Mouse (Mus musculus): ENCODE measurements around the gene Gdpgp1. TPM values are rescaled to one million over a fixed set of nuclear protein-coding genes. Genes with fewer than 3 reads are reported as not detected.

The Gdpgp1 gene
- polyA plus RNA-seq (2011; ENCODE audit: insufficient read depth, insufficient read length, low read depth, missing spikeins): 3.3 and 4.3 TPM in 2 replicates

- Histone ChIP-seq H3K9me3 (replicated peaks; ENCODE audit: control insufficient read depth, insufficient read depth, low read length, poor library complexity, severe bottlenecking) (no peaks in the 10 kb centered on the region), H3K36me3 (ENCODE audit: control insufficient read depth, insufficient read depth, low read length, poor library complexity, severe bottlenecking) (no peaks in the 10 kb centered on the region), H3K4me1 (ENCODE audit: control insufficient read depth, insufficient read depth, low read length) (peaks cover 2% of the 10 kb centered on the region), H3K27me3 (ENCODE audit: control insufficient read depth, insufficient read depth, low read length, poor library complexity, severe bottlenecking) (no peaks in the 10 kb centered on the region), H3K27ac (ENCODE audit: insufficient read depth, low read length) (peak within 1 kb of the TSS; percentile 53), H3K9ac (ENCODE audit: low read depth, poor library complexity, severe bottlenecking) (peak within 1 kb of the TSS; percentile 80), H3K4me3 (ENCODE audit: low read depth, low read length) (peak within 1 kb of the TSS; percentile 99)
- TF ChIP-seq CTCF (IDR thresholded peaks at IDR 0.05; ENCODE audit: low read depth, low read length): no peak
- peak; percentile 79 for TF ChIP-seq POLR2A (IDR thresholded peaks at IDR 0.05; ENCODE audit: insufficient read depth, low read length)
- TF ChIP-seq EP300 (IDR thresholded peaks at IDR 0.05; ENCODE audit: insufficient read depth, low read depth, low read length): 0 out of 2 replicates have a peak, but pooled peaks have one; percentile 3
These were observed at the start of gene Gdpgp1, which contains the start of gene Cib1 for GRCm38 (mm10) chr7:80232489-80233029. Gene Gdpgp1, plus strand, starts transcription at chr7:80232865. Gene Cib1, minus strand, starts transcription at chr7:80232813.

GRCm38 (mm10) chr7:80183466-80183865, 49.2 kb upstream of the Gdpgp1 start:
- peak overlapping the region; percentile 48; the same call in 1 of the 2 replicates for H3K27ac ChIP-seq (ENCODE audit: insufficient read depth, low read length)

GRCm38 (mm10) chr7:80183969-80184368, 48.7 kb upstream of the Gdpgp1 start:
- TF ChIP-seq EP300 (IDR thresholded peaks at IDR 0.05; ENCODE audit: insufficient read depth, low read depth, low read length): no peak
- TF ChIP-seq POLR2A (IDR thresholded peaks at IDR 0.05; ENCODE audit: insufficient read depth, low read length): no peak
- TF ChIP-seq CTCF (IDR thresholded peaks at IDR 0.05; ENCODE audit: low read depth, low read length): no peak
- no peaks in the 10 kb centered on the region for H3K36me3 ChIP-seq (ENCODE audit: control insufficient read depth, insufficient read depth, low read length, poor library complexity, severe bottlenecking)

More at GRCm38 (mm10) chr7:80183466-80183865, 49.2 kb upstream of the Gdpgp1 start:
- Histone ChIP-seq H3K36me3 (ENCODE audit: control insufficient read depth, insufficient read depth, low read length, poor library complexity, severe bottlenecking) (no peaks in the 10 kb centered on the region), H3K9me3 (replicated peaks; ENCODE audit: control insufficient read depth, insufficient read depth, low read length, poor library complexity, severe bottlenecking) (no peaks in the 10 kb centered on the region), H3K27me3 (ENCODE audit: control insufficient read depth, insufficient read depth, low read length, poor library complexity, severe bottlenecking) (no peaks in the 10 kb centered on the region), H3K9ac (ENCODE audit: low read depth, poor library complexity, severe bottlenecking) (no peak overlapping the region), H3K4me3 (ENCODE audit: low read depth, low read length) (no peak overlapping the region), H3K4me1 (ENCODE audit: control insufficient read depth, insufficient read depth, low read length) (peaks cover 1% of the 10 kb centered on the region)
- no peak for TF ChIP-seq POLR2A (IDR thresholded peaks at IDR 0.05; ENCODE audit: insufficient read depth, low read length)
- no peak for TF ChIP-seq EP300 (IDR thresholded peaks at IDR 0.05; ENCODE audit: insufficient read depth, low read depth, low read length)
- no peak for TF ChIP-seq CTCF (IDR thresholded peaks at IDR 0.05; ENCODE audit: low read depth, low read length)

GRCm38 (mm10) chr7:80184551-80184950, 48.1 kb upstream of the Gdpgp1 start:
- Histone ChIP-seq H3K36me3 (ENCODE audit: control insufficient read depth, insufficient read depth, low read length, poor library complexity, severe bottlenecking) (no peaks in the 10 kb centered on the region), H3K4me3 (ENCODE audit: low read depth, low read length) (no peak overlapping the region), H3K27ac (ENCODE audit: insufficient read depth, low read length) (peak overlapping the region; percentile 96), H3K9ac (ENCODE audit: low read depth, poor library complexity, severe bottlenecking) (peak overlapping the region; percentile 83; the same call in 1 of the 2 replicates), H3K27me3 (ENCODE audit: control insufficient read depth, insufficient read depth, low read length, poor library complexity, severe bottlenecking) (no peaks in the 10 kb centered on the region), H3K4me1 (ENCODE audit: control insufficient read depth, insufficient read depth, low read length) (peaks cover 1% of the 10 kb centered on the region), H3K9me3 (replicated peaks; ENCODE audit: control insufficient read depth, insufficient read depth, low read length, poor library complexity, severe bottlenecking) (no peaks in the 10 kb centered on the region)
- TF ChIP-seq CTCF (IDR thresholded peaks at IDR 0.05; ENCODE audit: low read depth, low read length) (no peak), POLR2A (IDR thresholded peaks at IDR 0.05; ENCODE audit: insufficient read depth, low read length) (no peak)

More at GRCm38 (mm10) chr7:80183969-80184368, 48.7 kb upstream of the Gdpgp1 start:
- Histone ChIP-seq H3K27me3 (ENCODE audit: control insufficient read depth, insufficient read depth, low read length, poor library complexity, severe bottlenecking) (no peaks in the 10 kb centered on the region), H3K4me3 (ENCODE audit: low read depth, low read length) (no peak overlapping the region), H3K4me1 (ENCODE audit: control insufficient read depth, insufficient read depth, low read length) (peaks cover 1% of the 10 kb centered on the region), H3K27ac (ENCODE audit: insufficient read depth, low read length) (peak overlapping the region; percentile 13; the same call in 1 of the 2 replicates), H3K9ac (ENCODE audit: low read depth, poor library complexity, severe bottlenecking) (no peak overlapping the region), H3K9me3 (replicated peaks; ENCODE audit: control insufficient read depth, insufficient read depth, low read length, poor library complexity, severe bottlenecking) (no peaks in the 10 kb centered on the region)

- Histone ChIP-seq H3K4me3 (ENCODE audit: low read depth, low read length) (no peak overlapping the region), H3K36me3 (ENCODE audit: control insufficient read depth, insufficient read depth, low read length, poor library complexity, severe bottlenecking) (no peaks in the 10 kb centered on the region), H3K4me1 (ENCODE audit: control insufficient read depth, insufficient read depth, low read length) (peaks cover 1% of the 10 kb centered on the region), H3K27me3 (ENCODE audit: control insufficient read depth, insufficient read depth, low read length, poor library complexity, severe bottlenecking) (no peaks in the 10 kb centered on the region), H3K9ac (ENCODE audit: low read depth, poor library complexity, severe bottlenecking) (peak overlapping the region; percentile 83), H3K27ac (ENCODE audit: insufficient read depth, low read length) (peak overlapping the region; percentile 96), H3K9me3 (replicated peaks; ENCODE audit: control insufficient read depth, insufficient read depth, low read length, poor library complexity, severe bottlenecking) (no peaks in the 10 kb centered on the region)
- TF ChIP-seq POLR2A (IDR thresholded peaks at IDR 0.05; ENCODE audit: insufficient read depth, low read length): no peak
- no peak for TF ChIP-seq CTCF (IDR thresholded peaks at IDR 0.05; ENCODE audit: low read depth, low read length)
- 0 out of 2 replicates have a peak, but pooled peaks have one; percentile 44 for TF ChIP-seq EP300 (IDR thresholded peaks at IDR 0.05; ENCODE audit: insufficient read depth, low read depth, low read length)
These were observed 47.7 kb upstream of the Gdpgp1 start for GRCm38 (mm10) chr7:80184968-80185367.

GRCm38 (mm10) chr7:80186021-80186420, 46.6 kb upstream of the Gdpgp1 start:
- H3K27me3 ChIP-seq (ENCODE audit: control insufficient read depth, insufficient read depth, low read length, poor library complexity, severe bottlenecking): no peaks in the 10 kb centered on the region
- no peaks in the 10 kb centered on the region for H3K9me3 ChIP-seq (replicated peaks; ENCODE audit: control insufficient read depth, insufficient read depth, low read length, poor library complexity, severe bottlenecking)
- H3K9ac ChIP-seq (ENCODE audit: low read depth, poor library complexity, severe bottlenecking): peak overlapping the region; percentile 83
- peak overlapping the region; percentile 97 for H3K4me3 ChIP-seq (ENCODE audit: low read depth, low read length)
- H3K27ac ChIP-seq (ENCODE audit: insufficient read depth, low read length): peak overlapping the region; percentile 96
- peaks cover 6% of the 10 kb centered on the region for H3K4me1 ChIP-seq (ENCODE audit: control insufficient read depth, insufficient read depth, low read length)
- TF ChIP-seq POLR2A (IDR thresholded peaks at IDR 0.05; ENCODE audit: insufficient read depth, low read length) (peak; percentile 44), EP300 (IDR thresholded peaks at IDR 0.05; ENCODE audit: insufficient read depth, low read depth, low read length) (peak; percentile 99), CTCF (IDR thresholded peaks at IDR 0.05; ENCODE audit: low read depth, low read length) (no peak)
- no peaks in the 10 kb centered on the region for H3K36me3 ChIP-seq (ENCODE audit: control insufficient read depth, insufficient read depth, low read length, poor library complexity, severe bottlenecking)
